Mouse (Mus musculus) cerebellum, adult 2 months (tissue): ENCODE data around the gene Gstp3.

Source experiments
- CTCF ChIP-seq: fragments of 200-500 bp; IDR thresholded peaks from 2 replicates; pipeline ENCODE4 v1.5.1; 2011; ENCODE audit warnings: low read depth, mild to moderate bottlenecking, control low read depth, low read length, moderate library complexity, borderline replicate concordance; ENCODE audit not compliant: insufficient read depth
- POLR2A ChIP-seq: fragments of 200-500 bp; IDR thresholded peaks from 2 replicates; pipeline ENCODE4 v1.6.1; 2011; ENCODE audit warnings: low read length, control low read depth, borderline replicate concordance; ENCODE audit not compliant: insufficient read depth

GRCm38 (mm10) chr19:4098426-4098825, 39.1 kb upstream of the Gstp3 start:
- no peak for TF ChIP-seq POLR2A
- TF ChIP-seq CTCF, result no peak
